Mouse (Mus musculus) myocyte (in vitro differentiated cells): Measurements from ENCODE around the gene P2ry6.

Source experiments
- CEBPB ChIP-seq: IDR thresholded peaks from 2 replicates; pipeline ENCODE4 v1.6.1; 2011; ENCODE audit warnings: mild to moderate bottlenecking, moderate library complexity; ENCODE audit not compliant: poor library complexity, insufficient read depth, severe bottlenecking
- E2F4 ChIP-seq: IDR thresholded peaks from one replicate; pipeline ENCODE4 v1.6.1; 2011; ENCODE audit warnings: mild to moderate bottlenecking, control low read depth, moderate library complexity; ENCODE audit not compliant: insufficient read depth
- MAX ChIP-seq: IDR thresholded peaks from one replicate; pipeline ENCODE4 v1.6.1; 2011; ENCODE audit warnings: low read depth, mild to moderate bottlenecking, control low read depth
- MYOD1 ChIP-seq, 3 experiments: IDR thresholded peaks; one replicate each; pipeline ENCODE4 v1.6.1; 2011; ENCODE audit warnings: control low read depth in 2 of 3, low read depth in 2 of 3, mild to moderate bottlenecking in 2 of 3, moderate library complexity in 1 of 3; ENCODE audit not compliant: insufficient read length in 2 of 3, control insufficient read depth in 1 of 3
- MYOG ChIP-seq, 3 experiments: IDR thresholded peaks; one replicate each; pipeline ENCODE4 v1.6.1; 2011; ENCODE audit warnings: control low read depth in 2 of 3, low read depth in 2 of 3, mild to moderate bottlenecking in 2 of 3; ENCODE audit not compliant: insufficient read length in 2 of 3, control insufficient read depth in 1 of 3, insufficient read depth in 1 of 3
- POLR2A ChIP-seq: IDR thresholded peaks from one replicate; pipeline ENCODE4 v1.6.1; 2011; ENCODE audit warnings: low read depth, mild to moderate bottlenecking, control low read depth, moderate library complexity; ENCODE audit not compliant: insufficient read length
- POLR2AphosphoS2 ChIP-seq: IDR thresholded peaks from one replicate; pipeline ENCODE4 v1.6.1; 2011; ENCODE audit warnings: low read depth, control low read depth; ENCODE audit not compliant: insufficient read length
- USF1 ChIP-seq: IDR thresholded peaks from one replicate; pipeline ENCODE4 v1.6.1; 2011; ENCODE audit warnings: low read depth, mild to moderate bottlenecking, control low read depth, moderate library complexity

- TF ChIP-seq E2F4 (no peak), POLR2A (no peak), POLR2AphosphoS2 (no peak), MYOD1 (IDR thresholded peaks at IDR 0.05; ENCODE audit: control insufficient read depth in 1 of 3, insufficient read length in 2 of 3, low read depth in 2 of 3) (no peak), CEBPB (no peak), MYOG (IDR thresholded peaks at IDR 0.05; ENCODE audit: control insufficient read depth in 1 of 3, insufficient read depth in 1 of 3, insufficient read length in 2 of 3, low read depth in 2 of 3) (no peak), USF1 (no peak), MAX (no peak)
These were observed 76.6 kb downstream of the P2ry6 start for GRCm38 (mm10) chr7:100897828-100898227.
